Mouse (Mus musculus): ENCODE data around the gene Lrp1. TPM values are rescaled to one million over a fixed set of nuclear protein-coding genes. Genes with fewer than 3 reads are reported as not detected.

Lrp1 gene
- polyA plus RNA-seq, 1 experiment: 269 TPM

- no peak for TF ChIP-seq CTCF (IDR thresholded peaks at IDR 0.05; ENCODE audit: borderline replicate concordance, extremely low read depth, insufficient read depth, insufficient read length)
- no peak for TF ChIP-seq POLR2A (IDR thresholded peaks at IDR 0.05; ENCODE audit: borderline replicate concordance, extremely low read depth, insufficient read depth, insufficient read length, poor library complexity, severe bottlenecking)
- no peak for DNase-seq (ENCODE audit: low read depth)
Observed at GRCm38 (mm10) chr10:127610066-127610415, 10.9 kb downstream of the Lrp1 start.

GRCm38 (mm10) chr10:127609415-127610065 is 11.4 kb downstream of the Lrp1 start:
- no peak for DNase-seq (ENCODE audit: low read depth)
- TF ChIP-seq POLR2A (IDR thresholded peaks at IDR 0.05; ENCODE audit: borderline replicate concordance, extremely low read depth, insufficient read depth, insufficient read length, poor library complexity, severe bottlenecking): no peak
- TF ChIP-seq CTCF (IDR thresholded peaks at IDR 0.05; ENCODE audit: borderline replicate concordance, extremely low read depth, insufficient read depth, insufficient read length): no peak

GRCm38 (mm10) chr10:127607059-127607458 is 13.9 kb downstream of the Lrp1 start:
- TF ChIP-seq POLR2A (IDR thresholded peaks at IDR 0.05; ENCODE audit: borderline replicate concordance, extremely low read depth, insufficient read depth, insufficient read length, poor library complexity, severe bottlenecking) (no peak), CTCF (IDR thresholded peaks at IDR 0.05; ENCODE audit: borderline replicate concordance, extremely low read depth, insufficient read depth, insufficient read length) (no peak)
- no peak for DNase-seq (ENCODE audit: low read depth)

- no peak for DNase-seq (ENCODE audit: low read depth)
- no peak for TF ChIP-seq POLR2A (IDR thresholded peaks at IDR 0.05; ENCODE audit: borderline replicate concordance, extremely low read depth, insufficient read depth, insufficient read length, poor library complexity, severe bottlenecking)
- no peak for TF ChIP-seq CTCF (IDR thresholded peaks at IDR 0.05; ENCODE audit: borderline replicate concordance, extremely low read depth, insufficient read depth, insufficient read length)
Observed at GRCm38 (mm10) chr10:127605756-127606155, 15.2 kb downstream of the Lrp1 start.

GRCm38 (mm10) chr10:127605251-127605547 is 15.7 kb downstream of the Lrp1 start:
- no peak for TF ChIP-seq POLR2A (IDR thresholded peaks at IDR 0.05; ENCODE audit: borderline replicate concordance, extremely low read depth, insufficient read depth, insufficient read length, poor library complexity, severe bottlenecking)
- no peak for TF ChIP-seq CTCF (IDR thresholded peaks at IDR 0.05; ENCODE audit: borderline replicate concordance, extremely low read depth, insufficient read depth, insufficient read length)
- DNase-seq (ENCODE audit: low read depth): no peak

- DNase-seq (ENCODE audit: low read depth): no peak
Observed at GRCm38 (mm10) chr10:127604465-127605250, 16.3 kb downstream of the Lrp1 start.

GRCm38 (mm10) chr10:127603437-127604371 is 17.2 kb downstream of the Lrp1 start:
- TF ChIP-seq CTCF (IDR thresholded peaks at IDR 0.05; ENCODE audit: borderline replicate concordance, extremely low read depth, insufficient read depth, insufficient read length): no peak
- no peak for TF ChIP-seq POLR2A (IDR thresholded peaks at IDR 0.05; ENCODE audit: borderline replicate concordance, extremely low read depth, insufficient read depth, insufficient read length, poor library complexity, severe bottlenecking)
- no peak for DNase-seq (ENCODE audit: low read depth)

More at GRCm38 (mm10) chr10:127604465-127605250, 16.3 kb downstream of the Lrp1 start:
- TF ChIP-seq POLR2A (IDR thresholded peaks at IDR 0.05; ENCODE audit: borderline replicate concordance, extremely low read depth, insufficient read depth, insufficient read length, poor library complexity, severe bottlenecking) (no peak), CTCF (IDR thresholded peaks at IDR 0.05; ENCODE audit: borderline replicate concordance, extremely low read depth, insufficient read depth, insufficient read length) (no peak)

GRCm38 (mm10) chr10:127602194-127602593 is 18.8 kb downstream of the Lrp1 start:
- DNase-seq (ENCODE audit: low read depth): no peak
- TF ChIP-seq POLR2A (IDR thresholded peaks at IDR 0.05; ENCODE audit: borderline replicate concordance, extremely low read depth, insufficient read depth, insufficient read length, poor library complexity, severe bottlenecking) (no peak), CTCF (IDR thresholded peaks at IDR 0.05; ENCODE audit: borderline replicate concordance, extremely low read depth, insufficient read depth, insufficient read length) (no peak)

GRCm38 (mm10) chr10:127599779-127600541 is 21.0 kb downstream of the Lrp1 start:
- DNase-seq (ENCODE audit: low read depth): no peak
- TF ChIP-seq POLR2A (IDR thresholded peaks at IDR 0.05; ENCODE audit: borderline replicate concordance, extremely low read depth, insufficient read depth, insufficient read length, poor library complexity, severe bottlenecking): no peak
- TF ChIP-seq CTCF (IDR thresholded peaks at IDR 0.05; ENCODE audit: borderline replicate concordance, extremely low read depth, insufficient read depth, insufficient read length): no peak

- TF ChIP-seq CTCF (IDR thresholded peaks at IDR 0.05; ENCODE audit: borderline replicate concordance, extremely low read depth, insufficient read depth, insufficient read length) (no peak), POLR2A (IDR thresholded peaks at IDR 0.05; ENCODE audit: borderline replicate concordance, extremely low read depth, insufficient read depth, insufficient read length, poor library complexity, severe bottlenecking) (no peak)
- no peak for DNase-seq (ENCODE audit: low read depth)
Observed at GRCm38 (mm10) chr10:127599252-127599651, 21.7 kb downstream of the Lrp1 start.
